Mouse (Mus musculus) WW6 (cell line): Measurements from ENCODE around the gene Gabrr1.
"Not testable (repeated sequence)": the region's sequence is repeated elsewhere in the genome, so short reads cannot be mapped to it uniquely, and the experiment has no call there.

Source experiments
- DNase-seq: peaks from one replicate; pipeline ENCODE4 v3.0.0-alpha.2; 2013; ENCODE audit warnings: low read depth, low spot score

Gene Gabrr1

GRCm38 (mm10) chr4:33132221-33132620 lies at the start of gene Gabrr1:
Gene Gabrr1, plus strand, starts transcription at chr4:33132521.
- DNase-seq: no peak

GRCm38 (mm10) chr4:33099118-33099694 lies 33.1 kb upstream of the Gabrr1 start:
- no peak for DNase-seq

GRCm38 (mm10) chr4:33109720-33110458 lies 22.4 kb upstream of the Gabrr1 start:
- no peak for DNase-seq

GRCm38 (mm10) chr4:33110845-33111244 lies 21.5 kb upstream of the Gabrr1 start:
- no peak for DNase-seq

GRCm38 (mm10) chr4:33111358-33111757 lies 21.0 kb upstream of the Gabrr1 start:
- no peak for DNase-seq

GRCm38 (mm10) chr4:33112866-33113265 lies 19.5 kb upstream of the Gabrr1 start:
- not testable (repeated sequence) for DNase-seq

GRCm38 (mm10) chr4:33119118-33119517 lies 13.2 kb upstream of the Gabrr1 start:
- not testable (repeated sequence) for DNase-seq

GRCm38 (mm10) chr4:33124493-33124892 lies 7.8 kb upstream of the Gabrr1 start:
- DNase-seq: no peak

GRCm38 (mm10) chr4:33125409-33126084 lies 6.8 kb upstream of the Gabrr1 start:
- DNase-seq: no peak

- DNase-seq: no peak
These were observed 14.5 kb downstream of the Gabrr1 start for GRCm38 (mm10) chr4:33146679-33147291.

- DNase-seq: no peak
These were observed 15.5 kb downstream of the Gabrr1 start for GRCm38 (mm10) chr4:33147825-33148224.

- DNase-seq: no peak
These were observed 16.8 kb downstream of the Gabrr1 start for GRCm38 (mm10) chr4:33149150-33149549.

- DNase-seq: no peak
These were observed 20.0 kb downstream of the Gabrr1 start for GRCm38 (mm10) chr4:33152087-33153038.

GRCm38 (mm10) chr4:33183477-33183876 lies 51.2 kb downstream of the Gabrr1 start:
- DNase-seq: no peak

GRCm38 (mm10) chr4:33188164-33188563 lies 55.8 kb downstream of the Gabrr1 start:
- no peak for DNase-seq

GRCm38 (mm10) chr4:33188781-33189734 lies 56.7 kb downstream of the Gabrr1 start:
- DNase-seq: peak; percentile 65

GRCm38 (mm10) chr4:33189735-33190036 lies 57.4 kb downstream of the Gabrr1 start, which contains the start of gene Pm20d2:
Gene Pm20d2, minus strand, starts transcription at chr4:33189737.
- DNase-seq: no peak

- DNase-seq: no peak
These were observed 65.8 kb downstream of the Gabrr1 start for GRCm38 (mm10) chr4:33198117-33198516.

GRCm38 (mm10) chr4:33204682-33205081 lies 72.4 kb downstream of the Gabrr1 start:
- no peak for DNase-seq

- no peak for DNase-seq
These were observed 75.2 kb downstream of the Gabrr1 start for GRCm38 (mm10) chr4:33207551-33207950.
